Mouse (Mus musculus): ENCODE results near the gene Mrps6.

Gene Mrps6

GRCm38 (mm10) chr16:92057852-92058643, at the start of gene Mrps6, which contains the start of the genes Gm49711 and Slc5a3:
Gene Mrps6 (plus strand): TSS chr16:92058270.
Gene Gm49711 (plus strand): TSS chr16:92058316.
Gene Slc5a3 (plus strand): TSS chr16:92058322.
- peak; percentile 90 for DNase-seq

GRCm38 (mm10) chr16:92009586-92009985, 48.5 kb upstream of the Mrps6 start:
- DNase-seq, result no peak

GRCm38 (mm10) chr16:92016792-92017191, 41.3 kb upstream of the Mrps6 start:
- DNase-seq, result no peak

GRCm38 (mm10) chr16:92019141-92020118, 38.6 kb upstream of the Mrps6 start:
- peak; percentile 9 for DNase-seq

GRCm38 (mm10) chr16:92021656-92022400, 36.2 kb upstream of the Mrps6 start:
- DNase-seq, result no peak

GRCm38 (mm10) chr16:92022494-92023283, 35.4 kb upstream of the Mrps6 start:
- no peak for DNase-seq

GRCm38 (mm10) chr16:92033286-92033685, 24.8 kb upstream of the Mrps6 start:
- DNase-seq, result no peak

GRCm38 (mm10) chr16:92034676-92035075, 23.4 kb upstream of the Mrps6 start:
- DNase-seq, result no peak

GRCm38 (mm10) chr16:92036701-92037100, 21.4 kb upstream of the Mrps6 start:
- no peak for DNase-seq

- no peak for DNase-seq
Observed at GRCm38 (mm10) chr16:92037891-92038607, 20.0 kb upstream of the Mrps6 start.

GRCm38 (mm10) chr16:92039421-92039820, 18.6 kb upstream of the Mrps6 start:
- DNase-seq, result no peak

- DNase-seq, result no peak
Observed at GRCm38 (mm10) chr16:92039966-92040365, 18.1 kb upstream of the Mrps6 start.

GRCm38 (mm10) chr16:92051777-92052310, 6.2 kb upstream of the Mrps6 start:
- no peak for DNase-seq

- no peak for DNase-seq
Observed at GRCm38 (mm10) chr16:92052569-92052968, 5.5 kb upstream of the Mrps6 start.

- no peak for DNase-seq
Observed at GRCm38 (mm10) chr16:92056711-92057110, 1.4 kb upstream of the Mrps6 start.

GRCm38 (mm10) chr16:92057456-92057851, 616 bp upstream of the Mrps6 start:
- DNase-seq, result no peak

- no peak for DNase-seq
Observed at GRCm38 (mm10) chr16:92058644-92059620, 862 bp downstream of the Mrps6 start.

- DNase-seq, result no peak
Observed at GRCm38 (mm10) chr16:92060213-92060612, 2.1 kb downstream of the Mrps6 start.

- DNase-seq, result no peak
Observed at GRCm38 (mm10) chr16:92061586-92061985, 3.5 kb downstream of the Mrps6 start.

GRCm38 (mm10) chr16:92062832-92063231, 4.8 kb downstream of the Mrps6 start:
- DNase-seq, result no peak
